Comparison of ENCODE assay signal across 9 mouse cellular contexts in genomic region chr7:48138248-48138702, GRCm38 (mm10). TPM values are rescaled to one million over a fixed set of nuclear protein-coding genes. Genes with fewer than 3 reads are reported as not detected.
DNase-seq lines count a peak whose midpoint lies in the region; ATAC-seq and TF ChIP-seq lines count a peak whose summit lies in the region.
"Had no signal": no experiment of that assay in that cellular context is flagged by ENCODE, and none has a peak within 500 bp of the region (broad histone marks: within the 10 kb centered on the region; RNA-seq: fewer than 3 reads in every experiment).

No protein-coding gene starts in this region.

- peak overlapping the region; percentile 73 for H3K9ac ChIP-seq in heart, embryonic 14.5 days (ENCODE audit: low read length)

- H3K4me1 ChIP-seq in heart, embryonic 14.5 days (ENCODE audit: control insufficient read depth in 2 of 2, insufficient read depth in 2 of 2, low read length in 2 of 2) = peaks cover 2% of the 10 kb centered on the region in 2 experiments; a peak in 1 of 4 replicates
- H3K4me1 ChIP-seq in small intestine, adult 2 months (ENCODE audit: control insufficient read depth, insufficient read depth, insufficient read length, low read length) = peaks cover 5% of the 10 kb centered on the region; the same call in 1 of the 2 replicates

- H3K4me2 ChIP-seq in heart, embryonic 14.5 days (ENCODE audit: low read length) = peak overlapping the region; percentile 95

- DNase-seq in left cerebral cortex, adult 18-20 months (ENCODE audit: low spot score in 2 of 2) = peak; percentile 5 to 6
- no peak for DNase-seq in left cerebral cortex, postnatal 4 days
- peak; percentile 89 for DNase-seq in embryo, embryonic 10.5 days (ENCODE audit: low spot score)
- DNase-seq in kidney, postnatal 14 days = peak; percentile 32
- DNase-seq in layer of hippocampus, postnatal 14 days (ENCODE audit: low spot score in 2 of 2) = no peak

- intact Hi-C loops in left cerebral cortex, postnatal 4 days (cut with DNase I) = no loop called here

- no peaks in the 10 kb centered on the region for H3K27me3 ChIP-seq in heart, embryonic 14.5 days (ENCODE audit: control insufficient read depth, insufficient read depth, low read length)
- H3K27me3 ChIP-seq in small intestine, adult 2 months (ENCODE audit: control insufficient read depth, insufficient read depth, low read length) = no peaks in the 10 kb centered on the region

- H3K9me3 ChIP-seq in heart, embryonic 14.5 days (ENCODE audit: control insufficient read depth, low read length) = no peaks in the 10 kb centered on the region

- TF ChIP-seq CTCF in small intestine, adult 2 months (IDR thresholded peaks at IDR 0.05; ENCODE audit: extremely low read depth, insufficient read length, insufficient replicate concordance, low read depth, low read length) = 0 out of 2 replicates have a peak, but pooled peaks have one; percentile 9

- H3K4me3 ChIP-seq in heart, embryonic 14.5 days (ENCODE audit: control insufficient read depth in 1 of 2, insufficient read depth in 1 of 2, low read depth in 1 of 2, low read length in 2 of 2) = peak overlapping the region; percentile 72 to 74
- H3K4me3 ChIP-seq in macrophage (ENCODE audit: inconsistent target) = peak overlapping the region; percentile 9; the same call in 1 of the 2 replicates
- peak overlapping the region; percentile 63 for H3K4me3 ChIP-seq in small intestine, adult 2 months (ENCODE audit: low read depth, low read length)

- ATAC-seq in heart, embryonic 14.5 days (ENCODE audit: insufficient number of reproducible peaks, insufficient read depth, low FRiP score, low read depth) = no peak

- no peaks in the 10 kb centered on the region for H3K36me3 ChIP-seq in heart, embryonic 14.5 days (ENCODE audit: control insufficient read depth, insufficient read depth, low read length)
- no peaks in the 10 kb centered on the region for H3K36me3 ChIP-seq in macrophage (ENCODE audit: inconsistent target)
- no peaks in the 10 kb centered on the region for H3K36me3 ChIP-seq in small intestine, adult 2 months (ENCODE audit: control insufficient read depth, insufficient read depth, low read length)

- peak overlapping the region; percentile 56 to 70 for H3K27ac ChIP-seq in heart, embryonic 14.5 days (replicated peaks in 1 of 2; ENCODE audit: control insufficient read depth in 1 of 2, insufficient read depth in 1 of 2, low read depth in 2 of 2, low read length in 2 of 2)
- H3K27ac ChIP-seq in macrophage = no peak overlapping the region
- peak overlapping the region; percentile 22; the same call in 1 of the 2 replicates for H3K27ac ChIP-seq in small intestine, adult 2 months (ENCODE audit: insufficient read depth, low read depth, low read length)

- WGBS in heart, embryonic 14.5 days = 2% methylated on average over 17 of the region's 17 CpGs
- WGBS in macrophage (ENCODE audit: missing documents) = 0% methylated on average over 17 of the region's 17 CpGs
- WGBS in small intestine, adult 2 months = under 1% methylated on average over 17 of the region's 17 CpGs

- no peaks in the 10 kb centered on the region for H3K79me2 ChIP-seq in macrophage (ENCODE audit: inconsistent target)

- no peak for TF ChIP-seq POLR2A in small intestine, adult 2 months (IDR thresholded peaks at IDR 0.05; ENCODE audit: low read depth, low read length)

RNA-seq across cellular contexts. Expression of gene Mrgprb5, which starts 30.5 kb away (rescaled TPM):
- not detected for total RNA-seq in left cerebral cortex, adult 18-20 months (2021)
- not detected for total RNA-seq in left cerebral cortex, postnatal 4 days (2021)
- not detected in 2 replicates for polyA plus RNA-seq in heart, embryonic 14.5 days (2014; fragmentation: Nextera tagmentation; extraction: Ambion mirVana)
- total RNA-seq in macrophage (2018; cell fraction: chromatin; rRNA removed) = not detected
- total RNA-seq in macrophage (2018; cell fraction: cytosol; rRNA removed) = not detected
- not detected for total RNA-seq in macrophage (2018; cell fraction: nucleus; rRNA removed)
- not detected in 3 replicates for polyA plus RNA-seq in macrophage (2018)
- not detected in 2 replicates for polyA plus RNA-seq in small intestine, adult 2 months (2012; rRNA removed)
- not detected for total RNA-seq in layer of hippocampus, postnatal 14 days (2021)
- total RNA-seq: MEL had no signal

Comparison
In these comparisons a context has a peak if more than half of its experiments do, and no peak if none do; other contexts are left out.
1. DNase-seq: peak in left cerebral cortex, adult 18-20 months (2 of 2), embryo, embryonic 10.5 days (single experiment) and kidney, postnatal 14 days (single experiment); none in left cerebral cortex, postnatal 4 days (single experiment) and layer of hippocampus, postnatal 14 days (0 of 2).
2. H3K4me3 ChIP-seq: peak in every context shown above with its lines; median percentile 73 in heart, embryonic 14.5 days; 63 in small intestine, adult 2 months; 9 in macrophage.